In the genomic region with DNA sequence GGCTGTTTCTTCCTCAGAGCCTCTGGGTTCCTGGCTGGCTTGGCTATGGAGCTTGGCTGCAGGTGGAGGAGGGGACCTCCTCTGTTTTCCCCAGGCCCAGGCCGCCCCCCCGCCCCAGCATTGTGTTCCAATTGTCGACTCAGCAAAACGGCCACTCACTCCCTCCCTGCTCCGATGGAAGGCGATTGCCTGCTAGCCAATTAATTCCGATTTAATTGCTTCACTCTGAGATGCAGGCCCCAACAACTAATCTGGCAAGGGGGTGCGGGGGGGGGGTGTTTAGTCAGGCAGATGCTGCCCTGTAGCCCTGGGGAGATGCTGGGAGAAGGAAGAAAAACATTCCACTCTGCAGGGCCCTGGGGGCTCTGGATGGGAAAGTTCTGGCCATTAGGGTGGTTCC, we compare ENCODE assay signal across 13 mouse cellular contexts. TPM values are rescaled to one million over a fixed set of nuclear protein-coding genes. Genes with fewer than 3 reads are reported as not detected.
DNase-seq lines count a peak whose midpoint lies in the region; ATAC-seq lines count a peak whose summit lies in the region.
"Had no signal": no experiment of that assay in that cellular context is flagged by ENCODE, and none has a peak within 500 bp of the region (broad histone marks: within the 10 kb centered on the region; RNA-seq: fewer than 3 reads in every experiment).

No protein-coding gene starts in this region.

- 24% methylated on average over 8 of the region's 8 CpGs for WGBS in lung, embryonic 15.5 days
- WGBS in intestine, embryonic 15.5 days = 36% methylated on average over 8 of the region's 8 CpGs

- no peak overlapping the region for H3K9ac ChIP-seq in lung, embryonic 15.5 days
- no peak overlapping the region for H3K9ac ChIP-seq in intestine, embryonic 15.5 days
- H3K9ac ChIP-seq: neural tube, embryonic 12.5 days had no signal

- peaks cover 38% of the 10 kb centered on the region for H3K4me1 ChIP-seq in lung, embryonic 15.5 days
- H3K4me1 ChIP-seq in intestine, embryonic 15.5 days (replicated peaks) = peaks cover 20% of the 10 kb centered on the region

- ATAC-seq in lung, embryonic 15.5 days (ENCODE audit: borderline replicate concordance, extremely low read depth, low FRiP score, low TSS enrichment) = no peak
- no peak for ATAC-seq in intestine, embryonic 15.5 days

- H3K36me3 ChIP-seq in lung, embryonic 15.5 days = no peaks in the 10 kb centered on the region
- no peaks in the 10 kb centered on the region for H3K36me3 ChIP-seq in intestine, embryonic 15.5 days
- H3K36me3 ChIP-seq: neural tube, embryonic 12.5 days had no signal

- no peaks in the 10 kb centered on the region for H3K27me3 ChIP-seq in lung, embryonic 15.5 days
- H3K27me3 ChIP-seq in intestine, embryonic 15.5 days (replicated peaks) = no peaks in the 10 kb centered on the region
- H3K27me3 ChIP-seq: neural tube, embryonic 12.5 days had no signal

- H3K4me3 ChIP-seq in lung, embryonic 15.5 days = no peak overlapping the region
- no peak overlapping the region for H3K4me3 ChIP-seq in intestine, embryonic 15.5 days (replicated peaks)
- H3K4me3 ChIP-seq: neural tube, embryonic 12.5 days had no signal

- H3K4me2 ChIP-seq in lung, embryonic 15.5 days = no peak overlapping the region
- H3K4me2 ChIP-seq in intestine, embryonic 15.5 days (replicated peaks) = no peak overlapping the region
- H3K4me2 ChIP-seq: neural tube, embryonic 12.5 days had no signal

- peak overlapping the region; percentile 56 for H3K27ac ChIP-seq in lung, embryonic 15.5 days
- peak overlapping the region; percentile 0; the same call in 1 of the 2 replicates for H3K27ac ChIP-seq in intestine, embryonic 15.5 days
- H3K27ac ChIP-seq: neural tube, embryonic 12.5 days had no signal

- H3K9me3 ChIP-seq in lung, embryonic 15.5 days = no peaks in the 10 kb centered on the region
- H3K9me3 ChIP-seq in intestine, embryonic 15.5 days = no peaks in the 10 kb centered on the region
- H3K9me3 ChIP-seq: neural tube, embryonic 12.5 days had no signal

- peak; percentile 53 for DNase-seq in embryo, embryonic 10.5 days (ENCODE audit: low spot score)
- no peak for DNase-seq in embryo, embryonic 9.5 days (ENCODE audit: extremely low spot score)
- no peak for DNase-seq in lung, postnatal 36 days
- peak; percentile 94 for DNase-seq in retina, postnatal 1 day
- no peak for DNase-seq in right cerebral cortex, postnatal 10 days (ENCODE audit: low spot score in 2 of 2)
- no peak for DNase-seq in gastrocnemius, adult 8-10 months (ENCODE audit: low spot score in 2 of 2)
- DNase-seq: gastrocnemius, postnatal 25 days had no signal

RNA-seq across cellular contexts. Expression of a gene that starts 38.4 kb away (rescaled TPM):
- polyA plus RNA-seq in lung, embryonic 15.5 days (2015; fragmentation: Nextera tagmentation; extraction: Ambion mirVana) = not detected in 2 replicates
- not detected in 2 replicates for polyA plus RNA-seq in intestine, embryonic 15.5 days (2015; fragmentation: Nextera tagmentation; extraction: Ambion mirVana)
- total RNA-seq in gastrocnemius, adult 8-10 months (2022) = not detected
- total RNA-seq: common myeloid progenitor, adult 5-6 weeks; gastrocnemius, postnatal 25 days had no signal
- polyA plus RNA-seq: large intestine, adult 2 months; liver, embryonic 16.5 days; neural tube, embryonic 12.5 days had no signal

Comparison
In these comparisons a context has a peak if more than half of its experiments do, and no peak if none do; other contexts are left out.
1. DNase-seq: peak in embryo, embryonic 10.5 days (single experiment) and retina, postnatal 1 day (single experiment); none in embryo, embryonic 9.5 days (single experiment), lung, postnatal 36 days (single experiment), right cerebral cortex, postnatal 10 days (0 of 2) and gastrocnemius, adult 8-10 months (0 of 2).